Mouse (Mus musculus): ENCODE data around the gene Foxl2. TPM values are rescaled to one million over a fixed set of nuclear protein-coding genes. Genes with fewer than 3 reads are reported as not detected.
A peak's percentile ranks its signal among the peaks of the same experiment; 100 is the strongest.

The Foxl2 gene
- polyA plus RNA-seq (2012; rRNA removed) (not detected in 2 replicates), polyA plus RNA-seq (2014; fragmentation: Nextera tagmentation; extraction: Ambion mirVana) (not detected in 2 replicates)

DNA sequence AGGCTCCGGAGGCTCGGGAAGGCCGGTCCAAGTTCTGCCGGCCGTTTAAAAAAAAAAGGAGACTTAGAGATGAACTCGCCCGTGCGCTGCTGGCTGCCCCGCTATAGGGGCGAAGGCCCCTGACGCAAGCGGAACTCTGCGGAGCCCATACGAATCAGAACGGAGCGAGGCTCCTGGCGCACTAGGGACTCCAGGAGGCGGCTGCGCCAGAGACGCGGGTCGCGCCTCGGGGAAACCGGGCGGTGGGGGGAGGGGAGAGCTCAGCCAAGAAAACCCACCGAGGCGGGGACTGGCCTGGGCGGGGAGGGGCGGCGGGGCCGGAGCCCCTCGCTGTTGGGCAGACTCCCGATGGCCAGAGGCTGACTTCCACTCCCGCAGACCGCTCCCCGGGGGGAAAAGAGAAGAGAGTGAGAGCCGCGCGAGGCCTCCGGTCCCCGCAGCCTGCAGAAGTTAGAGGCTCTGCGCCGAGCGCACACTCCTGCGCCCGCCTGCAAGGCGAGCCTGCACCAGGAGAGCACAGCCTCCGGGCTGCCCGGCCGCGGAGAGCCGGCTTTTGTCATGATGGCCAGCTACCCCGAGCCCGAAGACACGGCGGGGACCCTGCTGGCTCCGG, at the start of gene Foxl2:
Gene Foxl2, plus strand, starts transcription at position 186 of the 613 bp plus-strand sequence.
- peak within 1 kb of the TSS in 1 of 2 experiments; percentile 27; a peak in 2 of 4 replicates for H3K4me3 ChIP-seq (ENCODE audit: insufficient read depth in 1 of 2, low read depth in 2 of 2, low read length in 2 of 2)
- H3K36me3 ChIP-seq (replicated peaks; ENCODE audit: control insufficient read depth, insufficient read depth, low read depth), result no peaks in the 10 kb centered on the region
- peaks cover 98% of the 10 kb centered on the region for H3K27me3 ChIP-seq (ENCODE audit: control insufficient read depth, insufficient read depth, low read length)
- DNase-seq (ENCODE audit: low read depth in 3 of 3, low spot score in 3 of 3) (no peak), ATAC-seq (ENCODE audit: insufficient read depth) (no peak)
- no peak within 1 kb of the TSS for H3K27ac ChIP-seq
- under 1% methylated on average over 57 of the region's 58 CpGs for WGBS (ENCODE audit: insufficient replicate concordance)
- no peak within 1 kb of the TSS for H3K9ac ChIP-seq (replicated peaks)
- peak within 1 kb of the TSS; percentile 44 for H3K4me2 ChIP-seq (ENCODE audit: low read depth)
- TF ChIP-seq CTCF (IDR thresholded peaks at IDR 0.05; ENCODE audit: low read depth), result no peak
- TF ChIP-seq EP300 (IDR thresholded peaks at IDR 0.05; ENCODE audit: low read depth), result no peak
- H3K9me3 ChIP-seq (ENCODE audit: control insufficient read depth, low read length), result no peaks in the 10 kb centered on the region
- H3K4me1 ChIP-seq (replicated peaks; ENCODE audit: control insufficient read depth in 2 of 2, insufficient read depth in 2 of 2, low read length in 1 of 2), result no peaks in the 10 kb centered on the region

DNA sequence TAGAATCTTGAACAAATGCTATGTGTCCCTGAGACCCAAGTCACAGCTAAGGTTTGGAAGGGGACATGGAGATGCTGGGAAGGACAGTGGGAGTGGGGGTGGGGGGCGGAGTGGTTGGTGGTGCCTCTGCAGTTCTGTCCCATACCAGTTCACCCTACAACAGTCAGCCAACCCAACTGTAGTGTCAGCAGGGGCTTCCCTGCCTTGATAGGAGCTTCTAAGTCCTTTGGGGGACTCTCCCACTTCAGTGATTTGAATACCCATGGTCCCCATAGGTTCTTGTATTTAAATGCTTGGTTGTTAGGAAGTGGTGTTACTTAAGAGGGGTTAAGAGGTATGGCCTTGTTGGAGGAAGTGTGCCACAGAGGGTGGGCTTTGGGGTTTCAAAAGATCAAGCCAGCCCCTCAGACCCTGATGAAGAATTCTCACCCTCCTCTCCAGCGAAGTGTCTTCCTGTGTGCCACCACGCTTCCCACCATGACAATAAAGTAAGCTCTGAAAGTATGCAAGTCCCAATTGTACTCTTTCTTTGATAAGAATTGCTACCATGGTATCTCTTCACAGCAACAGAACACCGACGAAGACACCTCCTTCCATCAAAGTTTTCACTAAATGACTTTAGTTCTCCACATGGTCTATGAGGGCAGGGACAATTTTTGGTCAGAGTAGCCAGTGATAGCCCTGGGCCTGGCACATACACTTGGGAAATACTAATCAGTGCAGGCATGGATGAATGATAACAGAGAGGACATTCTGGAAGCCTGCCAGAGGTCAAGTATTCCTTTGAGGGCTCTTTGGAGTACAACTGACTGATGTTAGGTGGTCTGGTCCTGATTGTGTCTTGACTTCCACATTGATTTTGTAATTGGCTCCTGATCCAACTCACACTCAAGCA, 34.2 kb upstream of the Foxl2 start:
- Histone ChIP-seq H3K27me3 (ENCODE audit: control insufficient read depth, insufficient read depth, low read length) (no peaks in the 10 kb centered on the region), H3K4me3 (ENCODE audit: insufficient read depth in 1 of 2, low read depth in 2 of 2, low read length in 2 of 2) (no peak overlapping the region), H3K27ac (no peak overlapping the region), H3K36me3 (replicated peaks; ENCODE audit: control insufficient read depth, insufficient read depth, low read depth) (no peaks in the 10 kb centered on the region), H3K9me3 (ENCODE audit: control insufficient read depth, low read length) (no peaks in the 10 kb centered on the region), H3K9ac (replicated peaks) (no peak overlapping the region), H3K4me1 (replicated peaks; ENCODE audit: control insufficient read depth in 2 of 2, insufficient read depth in 2 of 2, low read length in 1 of 2) (no peaks in the 10 kb centered on the region), H3K4me2 (ENCODE audit: low read depth) (no peak overlapping the region)
- no peak for DNase-seq (ENCODE audit: low read depth in 3 of 3, low spot score in 3 of 3)
- TF ChIP-seq EP300 (IDR thresholded peaks at IDR 0.05; ENCODE audit: low read depth) (no peak), CTCF (IDR thresholded peaks at IDR 0.05; ENCODE audit: low read depth) (no peak)
- WGBS (ENCODE audit: insufficient replicate concordance), result 72% methylated on average over 5 of the region's 5 CpGs
- no peak for ATAC-seq (ENCODE audit: insufficient read depth)

DNA sequence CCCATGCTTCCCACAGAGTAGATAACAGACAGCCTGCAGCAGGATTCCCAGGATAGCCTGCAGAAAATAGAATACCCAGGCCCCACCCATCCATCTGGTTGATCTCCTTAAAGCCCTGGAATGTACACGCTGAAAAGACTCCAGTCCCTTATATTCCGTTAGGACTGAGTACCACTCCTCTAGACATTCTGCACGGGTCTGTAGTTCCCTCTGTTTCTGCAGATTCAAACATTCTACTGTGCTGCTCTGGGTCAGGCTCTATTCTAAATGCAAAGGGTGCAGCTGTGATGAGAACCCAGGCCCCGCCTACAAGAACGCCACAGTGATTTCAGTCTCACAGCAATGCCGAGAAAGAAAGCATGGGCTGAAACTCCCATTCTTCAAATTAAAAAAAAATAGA, 32.0 kb upstream of the Foxl2 start:
- TF ChIP-seq CTCF (IDR thresholded peaks at IDR 0.05; ENCODE audit: low read depth) (no peak), EP300 (IDR thresholded peaks at IDR 0.05; ENCODE audit: low read depth) (no peak)
- Histone ChIP-seq H3K4me2 (ENCODE audit: low read depth) (no peak overlapping the region), H3K27ac (no peak overlapping the region), H3K9me3 (ENCODE audit: control insufficient read depth, low read length) (no peaks in the 10 kb centered on the region), H3K4me1 (replicated peaks; ENCODE audit: control insufficient read depth in 2 of 2, insufficient read depth in 2 of 2, low read length in 1 of 2) (no peaks in the 10 kb centered on the region), H3K27me3 (ENCODE audit: control insufficient read depth, insufficient read depth, low read length) (no peaks in the 10 kb centered on the region), H3K9ac (replicated peaks) (no peak overlapping the region), H3K36me3 (replicated peaks; ENCODE audit: control insufficient read depth, insufficient read depth, low read depth) (no peaks in the 10 kb centered on the region), H3K4me3 (ENCODE audit: insufficient read depth in 1 of 2, low read depth in 2 of 2, low read length in 2 of 2) (no peak overlapping the region)
- WGBS (ENCODE audit: insufficient replicate concordance), result 37% methylated on average over 6 of the region's 6 CpGs
- no peak for DNase-seq (ENCODE audit: low read depth in 3 of 3, low spot score in 3 of 3)
- ATAC-seq (ENCODE audit: insufficient read depth), result no peak

DNA sequence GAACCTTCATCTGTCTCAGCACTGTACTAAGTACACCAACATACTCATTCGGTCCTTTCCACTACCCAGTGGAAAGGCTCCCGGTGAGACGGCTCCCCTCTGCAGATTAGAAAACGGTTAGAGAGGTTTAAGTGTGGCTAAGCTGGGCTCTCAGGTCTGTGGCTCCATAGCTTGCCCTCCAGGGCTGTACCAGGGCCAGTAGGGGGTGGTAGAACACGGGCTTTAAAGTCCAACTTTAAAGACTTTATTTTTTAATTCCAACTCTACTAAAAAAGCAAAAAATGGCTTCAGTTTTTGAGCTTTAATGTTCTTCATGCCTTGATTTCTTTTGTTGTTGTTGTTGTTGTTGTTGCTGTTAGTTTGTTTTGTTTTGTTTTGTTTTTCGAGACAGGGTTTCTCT, 30.9 kb upstream of the Foxl2 start:
- Histone ChIP-seq H3K4me1 (replicated peaks; ENCODE audit: control insufficient read depth in 2 of 2, insufficient read depth in 2 of 2, low read length in 1 of 2) (no peaks in the 10 kb centered on the region), H3K4me2 (ENCODE audit: low read depth) (no peak overlapping the region), H3K27ac (no peak overlapping the region), H3K9me3 (ENCODE audit: control insufficient read depth, low read length) (no peaks in the 10 kb centered on the region), H3K36me3 (replicated peaks; ENCODE audit: control insufficient read depth, insufficient read depth, low read depth) (no peaks in the 10 kb centered on the region), H3K27me3 (ENCODE audit: control insufficient read depth, insufficient read depth, low read length) (no peaks in the 10 kb centered on the region), H3K4me3 (ENCODE audit: insufficient read depth in 1 of 2, low read depth in 2 of 2, low read length in 2 of 2) (no peak overlapping the region), H3K9ac (replicated peaks) (no peak overlapping the region)
- 46% methylated on average over 6 of the region's 6 CpGs for WGBS (ENCODE audit: insufficient replicate concordance)
- DNase-seq (ENCODE audit: low read depth in 3 of 3, low spot score in 3 of 3) (no peak), ATAC-seq (ENCODE audit: insufficient read depth) (no peak)
- TF ChIP-seq CTCF (IDR thresholded peaks at IDR 0.05; ENCODE audit: low read depth) (no peak), EP300 (IDR thresholded peaks at IDR 0.05; ENCODE audit: low read depth) (no peak)

DNA sequence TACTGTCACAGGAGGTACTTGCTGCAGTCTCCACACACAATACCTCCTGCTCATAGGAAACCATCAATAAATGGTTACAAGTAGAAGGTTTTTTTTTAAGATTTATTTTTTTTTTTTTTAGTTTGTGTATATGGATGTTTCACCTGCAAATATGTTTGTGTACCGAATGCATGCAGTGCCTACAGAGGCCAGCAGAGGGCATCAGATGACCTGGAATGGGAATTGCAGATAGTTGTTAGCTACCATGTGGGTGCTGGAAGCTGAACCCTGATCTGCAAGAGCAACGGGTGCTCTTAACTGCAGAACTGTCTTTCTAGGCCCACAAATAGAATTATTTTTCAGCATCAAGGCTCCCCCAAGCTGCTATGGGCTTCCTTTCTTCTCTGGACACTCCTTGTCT, 25.6 kb upstream of the Foxl2 start:
- Histone ChIP-seq H3K27me3 (ENCODE audit: control insufficient read depth, insufficient read depth, low read length) (no peaks in the 10 kb centered on the region), H3K4me3 (ENCODE audit: insufficient read depth in 1 of 2, low read depth in 2 of 2, low read length in 2 of 2) (no peak overlapping the region), H3K9me3 (ENCODE audit: control insufficient read depth, low read length) (no peaks in the 10 kb centered on the region), H3K27ac (no peak overlapping the region), H3K4me2 (ENCODE audit: low read depth) (no peak overlapping the region), H3K4me1 (replicated peaks; ENCODE audit: control insufficient read depth in 2 of 2, insufficient read depth in 2 of 2, low read length in 1 of 2) (no peaks in the 10 kb centered on the region), H3K9ac (replicated peaks) (no peak overlapping the region), H3K36me3 (replicated peaks; ENCODE audit: control insufficient read depth, insufficient read depth, low read depth) (no peaks in the 10 kb centered on the region)
- TF ChIP-seq CTCF (IDR thresholded peaks at IDR 0.05; ENCODE audit: low read depth) (peak; percentile 65), EP300 (IDR thresholded peaks at IDR 0.05; ENCODE audit: low read depth) (no peak)
- ATAC-seq (ENCODE audit: insufficient read depth) (no peak), DNase-seq (ENCODE audit: low read depth in 3 of 3, low spot score in 3 of 3) (no peak)
- WGBS (ENCODE audit: insufficient replicate concordance), result 72% methylated on average over 2 of the region's 2 CpGs

Measured in liver, embryonic 14.5 days (tissue).